Mouse (Mus musculus) intestine, embryonic 15.5 days (tissue): Measurements from ENCODE around the gene Bcas3. TPM values are rescaled to one million over a fixed set of nuclear protein-coding genes. Genes with fewer than 3 reads are reported as not detected.

Source experiments
- ATAC-seq: fragments of 200-750 bp; cut with Nextera tagmentation; 2 replicates; pipeline ENCODE4 v1.8.0; 2017; ENCODE audit warnings: moderate TSS enrichment, moderate library complexity
- H3K27ac ChIP-seq: fragments of 300-500 bp; sonication (generic); 2 replicates; pipeline ENCODE4 v1.5.1; 2015; ENCODE audit warnings: mild to moderate bottlenecking, inconsistent platforms
- H3K27me3 ChIP-seq: fragments of 300-500 bp; sonication (generic); replicated peaks from 2 replicates; pipeline ENCODE4 v1.6.1; 2015; ENCODE audit warnings: inconsistent platforms
- H3K36me3 ChIP-seq: fragments of 300-500 bp; sonication (generic); 2 replicates; pipeline ENCODE4 v1.6.1; 2015; ENCODE audit warnings: inconsistent platforms
- H3K4me1 ChIP-seq: fragments of 300-500 bp; sonication (generic); replicated peaks from 2 replicates; pipeline ENCODE4 v1.6.1; 2015; ENCODE audit warnings: inconsistent platforms
- H3K4me2 ChIP-seq: fragments of 300-500 bp; sonication (generic); replicated peaks from 2 replicates; pipeline ENCODE4 v1.6.1; 2015; ENCODE audit warnings: mild to moderate bottlenecking, inconsistent platforms
- H3K4me3 ChIP-seq: fragments of 300-500 bp; sonication (generic); replicated peaks from 2 replicates; pipeline ENCODE4 v1.5.1; 2015; ENCODE audit warnings: inconsistent platforms
- H3K9ac ChIP-seq: fragments of 300-500 bp; sonication (generic); 2 replicates; pipeline ENCODE4 v1.6.1; 2015; ENCODE audit warnings: inconsistent platforms
- H3K9me3 ChIP-seq: fragments of 300-500 bp; sonication (generic); 2 replicates; pipeline ENCODE4 v1.6.1; 2016; ENCODE audit warnings: inconsistent platforms
- WGBS: fragments of 180-500 bp; shearing (Covaris S2); methylation state at CpG from one replicate; pipeline ENCODE4 v1.1.7; 2015; 5-methylcytosine and 5-hydroxymethylcytosine counted together
- polyA plus RNA-seq: library from polyadenylated mRNA; unstranded; fragments of >200 nt; fragmentation: Nextera tagmentation; extraction: Ambion mirVana; gene quantifications from 2 replicates; pipeline ENCODE4 v1.2.1, GENCODE M21; 2015

Gene Bcas3
- polyA plus RNA-seq = 13.4 and 14.7 TPM in 2 replicates

GRCm38 (mm10) chr11:85352539-85353380 lies at the start of gene Bcas3:
Bcas3 (plus strand) TSS chr11:85353167.
- WGBS = under 1% methylated on average over 47 of the region's 47 CpGs
- H3K27ac ChIP-seq = peak within 1 kb of the TSS; percentile 59; the same call in 1 of the 2 replicates
- H3K9ac ChIP-seq = peak within 1 kb of the TSS; percentile 87
- peak within 1 kb of the TSS; percentile 90 for H3K4me2 ChIP-seq
- H3K27me3 ChIP-seq = no peaks in the 10 kb centered on the region
- no peaks in the 10 kb centered on the region for H3K9me3 ChIP-seq
- no peaks in the 10 kb centered on the region for H3K36me3 ChIP-seq
- no peaks in the 10 kb centered on the region for H3K4me1 ChIP-seq
- peak within 1 kb of the TSS; percentile 87 for H3K4me3 ChIP-seq
- peak; percentile 100 for ATAC-seq

GRCm38 (mm10) chr11:85306577-85307260 lies 46.2 kb upstream of the Bcas3 start:
- Histone ChIP-seq H3K27me3 (no peaks in the 10 kb centered on the region), H3K36me3 (no peaks in the 10 kb centered on the region), H3K9ac (no peak overlapping the region), H3K4me3 (no peak overlapping the region), H3K9me3 (no peaks in the 10 kb centered on the region), H3K4me1 (no peaks in the 10 kb centered on the region), H3K4me2 (no peak overlapping the region), H3K27ac (no peak overlapping the region)
- WGBS = 44% methylated on average over 4 of the region's 4 CpGs
- no peak for ATAC-seq

GRCm38 (mm10) chr11:85308799-85309198 lies 44.2 kb upstream of the Bcas3 start:
- Histone ChIP-seq H3K9ac (no peak overlapping the region), H3K27me3 (no peaks in the 10 kb centered on the region), H3K36me3 (no peaks in the 10 kb centered on the region), H3K4me2 (no peak overlapping the region), H3K9me3 (no peaks in the 10 kb centered on the region), H3K27ac (no peak overlapping the region), H3K4me1 (peaks cover 4% of the 10 kb centered on the region; the same call in 1 of the 2 replicates), H3K4me3 (no peak overlapping the region)
- WGBS = 78% methylated on average over 2 of the region's 2 CpGs
- no peak for ATAC-seq

- Histone ChIP-seq H3K27ac (peak overlapping the region; percentile 92), H3K9me3 (no peaks in the 10 kb centered on the region), H3K4me1 (peaks cover 4% of the 10 kb centered on the region; the same call in 1 of the 2 replicates), H3K4me3 (peak overlapping the region; percentile 72), H3K36me3 (peaks cover 4% of the 10 kb centered on the region; the same call in 1 of the 2 replicates), H3K9ac (peak overlapping the region; percentile 59), H3K27me3 (no peaks in the 10 kb centered on the region), H3K4me2 (peak overlapping the region; percentile 83)
- WGBS = 1% methylated on average over 15 of the region's 15 CpGs
- no peak for ATAC-seq
These were observed 42.6 kb upstream of the Bcas3 start for GRCm38 (mm10) chr11:85310407-85310712.

GRCm38 (mm10) chr11:85310713-85311574 lies 42.0 kb upstream of the Bcas3 start, which contains the start of gene Ppm1d:
Ppm1d (plus strand) TSS chr11:85311244.
- Histone ChIP-seq H3K9me3 (no peaks in the 10 kb centered on the region), H3K27me3 (no peaks in the 10 kb centered on the region), H3K4me1 (peaks cover 4% of the 10 kb centered on the region; the same call in 1 of the 2 replicates), H3K4me3 (peak within 1 kb of the TSS; percentile 72), H3K27ac (peak within 1 kb of the TSS; percentile 92), H3K4me2 (peak within 1 kb of the TSS; percentile 86), H3K9ac (peak within 1 kb of the TSS; percentile 68), H3K36me3 (peaks cover 4% of the 10 kb centered on the region; the same call in 1 of the 2 replicates)
- ATAC-seq = peak; percentile 96
- WGBS = under 1% methylated on average over 77 of the region's 78 CpGs

GRCm38 (mm10) chr11:85311645-85312490 lies 41.1 kb upstream of the Bcas3 start:
- Histone ChIP-seq H3K27me3 (no peaks in the 10 kb centered on the region), H3K9ac (peak overlapping the region; percentile 68), H3K4me2 (peak overlapping the region; percentile 86), H3K27ac (peak overlapping the region; percentile 81), H3K9me3 (no peaks in the 10 kb centered on the region), H3K4me3 (peak overlapping the region; percentile 72), H3K36me3 (peaks cover 4% of the 10 kb centered on the region; the same call in 1 of the 2 replicates), H3K4me1 (peaks cover 4% of the 10 kb centered on the region; the same call in 1 of the 2 replicates)
- under 1% methylated on average over 39 of the region's 56 CpGs for WGBS
- peak; percentile 41 for ATAC-seq

- peaks cover 4% of the 10 kb centered on the region; the same call in 1 of the 2 replicates for H3K4me1 ChIP-seq
- H3K4me3 ChIP-seq = peak overlapping the region; percentile 72
- no peak overlapping the region for H3K27ac ChIP-seq
- H3K27me3 ChIP-seq = no peaks in the 10 kb centered on the region
- no peaks in the 10 kb centered on the region for H3K9me3 ChIP-seq
- no peak overlapping the region for H3K9ac ChIP-seq
- WGBS = 14% methylated on average over 2 of the region's 2 CpGs
- no peak for ATAC-seq
- H3K36me3 ChIP-seq = peaks cover 4% of the 10 kb centered on the region; the same call in 1 of the 2 replicates
- H3K4me2 ChIP-seq = peak overlapping the region; percentile 86
These were observed 40.1 kb upstream of the Bcas3 start for GRCm38 (mm10) chr11:85312818-85313217.

- ATAC-seq = no peak
- Histone ChIP-seq H3K9me3 (no peaks in the 10 kb centered on the region), H3K9ac (no peak overlapping the region), H3K4me1 (peaks cover 4% of the 10 kb centered on the region; the same call in 1 of the 2 replicates), H3K36me3 (peaks cover 4% of the 10 kb centered on the region; the same call in 1 of the 2 replicates), H3K4me3 (peak overlapping the region; percentile 72; the same call in 1 of the 2 replicates), H3K27me3 (no peaks in the 10 kb centered on the region), H3K27ac (no peak overlapping the region), H3K4me2 (peak overlapping the region; percentile 86)
- WGBS = 77% methylated on average over 3 of the region's 3 CpGs
These were observed 39.6 kb upstream of the Bcas3 start for GRCm38 (mm10) chr11:85313361-85313760.

- no peak overlapping the region for H3K9ac ChIP-seq
- H3K36me3 ChIP-seq = no peaks in the 10 kb centered on the region
- ATAC-seq = no peak
- no peak overlapping the region for H3K4me2 ChIP-seq
- H3K4me1 ChIP-seq = no peaks in the 10 kb centered on the region
- no peaks in the 10 kb centered on the region for H3K27me3 ChIP-seq
- H3K9me3 ChIP-seq = no peaks in the 10 kb centered on the region
- 88% methylated on average over 9 of the region's 9 CpGs for WGBS
- no peak overlapping the region for H3K4me3 ChIP-seq
- H3K27ac ChIP-seq = no peak overlapping the region
These were observed 29.2 kb upstream of the Bcas3 start for GRCm38 (mm10) chr11:85323567-85324330.

GRCm38 (mm10) chr11:85328717-85329116 lies 24.2 kb upstream of the Bcas3 start:
- Histone ChIP-seq H3K36me3 (peaks cover 8% of the 10 kb centered on the region; the same call in 1 of the 2 replicates), H3K4me2 (no peak overlapping the region), H3K9ac (no peak overlapping the region), H3K4me1 (no peaks in the 10 kb centered on the region), H3K27me3 (no peaks in the 10 kb centered on the region), H3K27ac (no peak overlapping the region), H3K4me3 (no peak overlapping the region), H3K9me3 (no peaks in the 10 kb centered on the region)
- no peak for ATAC-seq
- WGBS = 96% methylated on average over 3 of the region's 3 CpGs
